Mouse (Mus musculus): ENCODE results near the gene Zfp706. TPM values are rescaled to one million over a fixed set of nuclear protein-coding genes. Genes with fewer than 3 reads are reported as not detected.

The Zfp706 gene
- polyA plus RNA-seq, 1 experiment from 2014 or later: 509 TPM

GRCm38 (mm10) chr15:36985567-36985925, 22.0 kb downstream of the Zfp706 start:
- Histone ChIP-seq H3K36me3 (no peaks in the 10 kb centered on the region), H3K27ac (peak overlapping the region; percentile 68; the same call in 1 of the 2 replicates), H3K4me1 (peaks cover 41% of the 10 kb centered on the region), H3K9me3 (replicated peaks) (no peaks in the 10 kb centered on the region), H3K4me3 (no peak overlapping the region), H3K27me3 (ENCODE audit: low read depth, poor library complexity, severe bottlenecking) (no peaks in the 10 kb centered on the region)
- DNase-seq (ENCODE audit: low spot score): no peak
- 42% methylated on average over 6 of the region's 6 CpGs for WGBS

DNA sequence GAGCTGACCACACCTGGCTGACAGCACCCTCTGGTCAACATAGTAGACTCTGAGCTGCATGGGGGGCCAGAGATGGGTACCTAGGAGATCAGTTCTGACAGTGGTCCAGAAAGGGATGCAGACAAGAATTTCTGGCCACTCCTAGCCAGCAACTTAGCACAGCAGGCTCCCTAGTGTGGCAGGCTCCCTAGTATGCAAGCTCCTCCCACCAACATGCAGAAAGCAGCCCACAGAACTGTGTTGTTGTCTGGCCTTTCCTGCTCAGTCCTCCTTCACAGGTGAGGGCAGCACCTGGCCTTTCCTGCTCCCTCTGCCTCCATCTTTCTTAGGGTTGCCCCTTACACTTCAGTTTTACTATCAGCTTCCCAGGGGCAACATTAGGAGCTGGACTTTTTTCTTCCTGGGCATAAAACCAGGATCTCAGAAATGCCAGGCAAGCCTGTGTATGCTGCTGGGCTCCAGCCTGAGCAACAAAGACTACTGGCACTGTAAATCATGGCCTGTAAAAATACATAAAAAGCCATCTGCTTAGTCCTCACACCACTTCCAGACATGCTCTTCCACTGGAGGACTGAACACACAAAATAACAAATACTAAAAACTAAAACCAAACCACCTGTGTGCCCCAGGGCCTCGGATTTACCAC, 22.5 kb downstream of the Zfp706 start:
- no peaks in the 10 kb centered on the region for H3K36me3 ChIP-seq
- H3K27me3 ChIP-seq (ENCODE audit: low read depth, poor library complexity, severe bottlenecking): no peaks in the 10 kb centered on the region
- H3K27ac ChIP-seq: peak overlapping the region; percentile 68
- no peak overlapping the region for H3K4me3 ChIP-seq
- 55% methylated on average over 1 of the region's 1 CpGs for WGBS
- DNase-seq (ENCODE audit: low spot score): no peak
- H3K4me1 ChIP-seq: peaks cover 46% of the 10 kb centered on the region
- no peaks in the 10 kb centered on the region for H3K9me3 ChIP-seq (replicated peaks)

- DNase-seq (ENCODE audit: low spot score): no peak
- Histone ChIP-seq H3K27me3 (ENCODE audit: low read depth, poor library complexity, severe bottlenecking) (no peaks in the 10 kb centered on the region), H3K27ac (0 out of 2 replicates have a peak overlapping the region, but pooled peaks have one; percentile 9), H3K4me3 (no peak overlapping the region), H3K36me3 (no peaks in the 10 kb centered on the region), H3K4me1 (peaks cover 56% of the 10 kb centered on the region), H3K9me3 (replicated peaks) (no peaks in the 10 kb centered on the region)
- 64% methylated on average over 3 of the region's 3 CpGs for WGBS
Observed at GRCm38 (mm10) chr15:36983455-36983854, 24.1 kb downstream of the Zfp706 start.

- Histone ChIP-seq H3K36me3 (no peaks in the 10 kb centered on the region), H3K9me3 (replicated peaks) (no peaks in the 10 kb centered on the region), H3K4me1 (peaks cover 38% of the 10 kb centered on the region), H3K27ac (peak overlapping the region; percentile 77), H3K4me3 (peak overlapping the region; percentile 46), H3K27me3 (ENCODE audit: low read depth, poor library complexity, severe bottlenecking) (no peaks in the 10 kb centered on the region)
- no peak for DNase-seq (ENCODE audit: low spot score)
- 46% methylated on average over 8 of the region's 8 CpGs for WGBS
Observed at GRCm38 (mm10) chr15:36980238-36980637, 27.3 kb downstream of the Zfp706 start.

DNA sequence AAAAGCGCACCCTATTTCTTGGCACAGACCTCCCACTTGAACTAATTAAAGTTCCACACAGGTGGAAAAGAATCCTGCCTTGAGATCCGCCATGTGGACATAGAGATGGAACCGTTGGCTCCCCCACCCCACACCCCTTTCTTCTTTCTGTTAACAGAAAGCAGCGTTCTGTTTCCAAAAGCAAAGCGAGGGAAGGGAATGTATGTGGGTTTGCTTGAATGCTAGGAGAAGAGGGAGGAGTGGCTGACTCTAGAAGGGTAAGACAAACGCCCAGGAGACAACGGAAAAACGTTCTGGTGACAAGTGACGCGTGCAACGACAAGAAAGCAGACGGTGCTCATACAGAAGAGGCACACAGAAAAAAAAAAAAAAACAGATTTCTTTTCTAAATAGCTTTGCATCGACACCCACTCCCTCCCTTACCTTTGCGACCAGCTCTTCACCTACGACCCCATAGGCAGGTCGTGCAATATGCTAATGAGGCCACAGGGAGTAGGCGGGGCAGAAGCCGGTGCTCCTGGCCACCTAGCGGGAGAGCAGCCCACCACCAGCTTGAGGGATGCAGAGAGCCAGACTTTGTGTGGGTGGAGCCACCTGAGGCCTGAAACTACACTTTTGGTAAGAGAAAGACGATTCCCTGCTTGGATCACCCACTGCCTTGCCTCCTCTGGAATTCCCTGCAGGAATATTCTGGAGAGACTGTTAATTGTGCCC, 27.9 kb downstream of the Zfp706 start:
- peak; percentile 82 for DNase-seq (ENCODE audit: low spot score)
- H3K4me3 ChIP-seq: peak overlapping the region; percentile 46
- WGBS: 8% methylated on average over 20 of the region's 20 CpGs
- no peaks in the 10 kb centered on the region for H3K36me3 ChIP-seq
- no peaks in the 10 kb centered on the region for H3K9me3 ChIP-seq (replicated peaks)
- peak overlapping the region; percentile 77 for H3K27ac ChIP-seq
- H3K4me1 ChIP-seq: peaks cover 32% of the 10 kb centered on the region
- no peaks in the 10 kb centered on the region for H3K27me3 ChIP-seq (ENCODE audit: low read depth, poor library complexity, severe bottlenecking)

DNA sequence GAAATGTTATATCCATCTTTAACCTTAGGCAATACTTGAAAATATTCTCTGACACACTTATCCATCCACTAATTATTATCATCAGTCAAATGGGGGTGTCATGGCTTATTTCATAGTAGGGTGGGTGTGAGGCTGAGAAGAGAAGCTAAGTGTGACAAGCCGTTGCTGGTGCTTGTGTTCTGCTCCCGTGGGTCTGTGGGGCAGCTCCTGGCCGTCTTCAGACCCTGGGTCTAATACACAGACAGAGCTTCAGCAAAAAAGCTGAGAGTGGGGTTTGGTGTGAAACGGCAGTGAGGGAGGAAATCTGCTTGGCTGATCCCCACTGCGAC, 28.4 kb downstream of the Zfp706 start:
- no peak for DNase-seq (ENCODE audit: low spot score)
- Histone ChIP-seq H3K27ac (no peak overlapping the region), H3K4me1 (peaks cover 29% of the 10 kb centered on the region), H3K9me3 (replicated peaks) (no peaks in the 10 kb centered on the region), H3K36me3 (no peaks in the 10 kb centered on the region), H3K27me3 (ENCODE audit: low read depth, poor library complexity, severe bottlenecking) (no peaks in the 10 kb centered on the region), H3K4me3 (peak overlapping the region; percentile 46; the same call in 1 of the 2 replicates)
- WGBS: 49% methylated on average over 5 of the region's 5 CpGs

GRCm38 (mm10) chr15:36977823-36978222, 29.8 kb downstream of the Zfp706 start:
- Histone ChIP-seq H3K9me3 (replicated peaks) (no peaks in the 10 kb centered on the region), H3K4me3 (no peak overlapping the region), H3K27me3 (ENCODE audit: low read depth, poor library complexity, severe bottlenecking) (no peaks in the 10 kb centered on the region), H3K36me3 (no peaks in the 10 kb centered on the region), H3K4me1 (peaks cover 23% of the 10 kb centered on the region), H3K27ac (no peak overlapping the region)
- WGBS: 84% methylated on average over 8 of the region's 8 CpGs
- no peak for DNase-seq (ENCODE audit: low spot score)

DNA sequence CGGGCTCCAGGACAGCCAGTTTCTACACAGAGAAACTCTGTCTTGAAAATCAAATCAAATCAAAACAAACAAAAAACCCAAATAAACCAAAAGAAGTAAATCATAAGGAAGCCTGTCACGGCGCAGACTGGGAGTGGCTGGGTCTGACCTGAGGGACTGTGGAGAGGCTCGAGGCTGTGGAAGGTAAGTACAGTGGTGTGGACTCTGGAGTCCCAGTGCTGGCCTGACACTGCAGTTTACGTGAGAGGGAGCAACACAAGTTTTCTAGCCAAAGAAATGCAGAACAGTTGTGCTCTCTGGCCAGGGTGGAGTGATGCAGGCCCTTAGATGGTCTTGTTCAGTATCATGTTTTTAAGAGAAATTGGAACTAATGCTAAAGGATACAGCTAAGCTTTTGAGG, 31.9 kb downstream of the Zfp706 start:
- H3K27ac ChIP-seq: no peak overlapping the region
- H3K4me1 ChIP-seq: peaks cover 17% of the 10 kb centered on the region
- H3K27me3 ChIP-seq (ENCODE audit: low read depth, poor library complexity, severe bottlenecking): no peaks in the 10 kb centered on the region
- H3K36me3 ChIP-seq: no peaks in the 10 kb centered on the region
- no peak overlapping the region for H3K4me3 ChIP-seq
- no peaks in the 10 kb centered on the region for H3K9me3 ChIP-seq (replicated peaks)
- 89% methylated on average over 5 of the region's 5 CpGs for WGBS
- DNase-seq (ENCODE audit: low spot score): no peak

DNA sequence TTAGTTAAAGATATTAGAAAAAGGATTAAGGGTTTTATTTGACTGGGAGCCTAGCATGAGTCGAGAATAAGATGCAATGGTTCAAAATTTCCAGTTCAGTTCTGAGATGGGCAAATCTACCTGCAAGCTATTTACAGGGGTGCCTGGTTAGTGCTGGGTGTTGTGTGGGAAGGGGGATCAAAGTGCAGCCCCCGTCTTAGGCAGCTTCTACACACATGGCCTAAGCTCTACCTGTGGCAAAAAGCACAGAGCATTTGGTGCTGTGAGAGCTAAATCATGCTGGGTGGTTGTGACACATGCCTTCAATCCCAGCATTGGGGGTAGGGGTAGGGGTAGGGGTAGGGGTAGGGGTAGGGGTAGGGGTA, 32.3 kb downstream of the Zfp706 start:
- no peaks in the 10 kb centered on the region for H3K9me3 ChIP-seq (replicated peaks)
- H3K27ac ChIP-seq: no peak overlapping the region
- no peak for DNase-seq (ENCODE audit: low spot score)
- no peak overlapping the region for H3K4me3 ChIP-seq
- no peaks in the 10 kb centered on the region for H3K36me3 ChIP-seq
- no peaks in the 10 kb centered on the region for H3K27me3 ChIP-seq (ENCODE audit: low read depth, poor library complexity, severe bottlenecking)
- WGBS: 82% methylated on average over 2 of the region's 2 CpGs
- peaks cover 12% of the 10 kb centered on the region for H3K4me1 ChIP-seq

DNA sequence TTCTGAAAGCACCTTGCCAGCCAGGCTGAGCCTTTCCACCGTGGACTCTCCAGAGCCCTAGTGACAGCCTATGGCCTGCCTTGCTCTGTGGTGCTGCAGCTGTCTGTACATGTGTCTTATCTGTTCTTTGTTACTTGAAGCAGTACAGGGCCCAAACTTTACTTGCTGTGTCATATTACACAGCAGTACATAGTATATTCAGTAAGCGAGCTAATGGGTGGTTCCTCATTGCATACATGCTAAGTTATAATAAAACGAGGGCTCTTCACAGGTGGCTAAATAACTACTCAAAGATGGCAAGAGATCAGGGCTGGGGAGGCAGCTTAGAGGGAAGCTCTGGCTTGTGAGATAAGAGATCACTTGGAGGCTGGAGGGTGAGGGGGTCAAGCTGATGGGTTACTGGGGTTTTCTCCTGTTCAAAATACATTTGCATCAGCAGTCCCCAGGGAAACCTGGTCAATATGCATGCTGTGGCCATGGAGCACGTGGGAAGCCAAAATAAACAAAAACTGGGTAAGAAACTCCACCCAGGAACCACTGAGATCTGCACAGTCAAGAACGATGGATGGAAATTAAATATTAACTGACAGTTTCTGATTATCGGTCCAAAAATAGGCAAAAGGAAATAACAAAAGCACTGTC, 32.8 kb downstream of the Zfp706 start:
- 80% methylated on average over 6 of the region's 6 CpGs for WGBS
- Histone ChIP-seq H3K9me3 (replicated peaks) (no peaks in the 10 kb centered on the region), H3K27ac (no peak overlapping the region)

GRCm38 (mm10) chr15:36973714-36974113, 33.9 kb downstream of the Zfp706 start:
- Histone ChIP-seq H3K9me3 (replicated peaks) (no peaks in the 10 kb centered on the region), H3K27ac (no peak overlapping the region), H3K4me1 (no peaks in the 10 kb centered on the region), H3K4me3 (no peak overlapping the region), H3K27me3 (ENCODE audit: low read depth, poor library complexity, severe bottlenecking) (no peaks in the 10 kb centered on the region), H3K36me3 (no peaks in the 10 kb centered on the region)
- WGBS: 84% methylated on average over 7 of the region's 7 CpGs
- DNase-seq (ENCODE audit: low spot score): no peak

More for the DNA sequence above, 32.8 kb downstream of the Zfp706 start:
- DNase-seq (ENCODE audit: low spot score): no peak
- Histone ChIP-seq H3K27me3 (ENCODE audit: low read depth, poor library complexity, severe bottlenecking) (no peaks in the 10 kb centered on the region), H3K4me3 (no peak overlapping the region), H3K4me1 (peaks cover 7% of the 10 kb centered on the region), H3K36me3 (no peaks in the 10 kb centered on the region)

DNA sequence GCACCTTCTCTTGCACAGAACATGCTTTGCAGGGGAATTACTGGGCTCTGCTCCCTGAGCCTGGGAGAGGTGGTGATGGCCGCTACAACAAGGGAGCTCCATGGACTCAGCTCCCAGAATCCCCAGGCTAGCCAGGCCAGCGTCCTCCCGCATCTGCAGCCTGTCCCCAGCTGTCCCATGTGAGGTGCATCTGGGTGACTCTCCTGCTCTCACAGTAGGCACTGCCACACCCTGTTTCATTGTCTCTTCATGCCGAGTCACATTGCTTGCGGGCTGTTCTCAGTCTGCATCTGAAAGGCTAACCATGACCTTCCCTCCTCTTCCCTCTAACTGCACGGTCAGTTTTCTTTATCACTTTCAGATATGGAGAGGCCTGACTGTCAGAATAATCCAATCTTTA, 34.3 kb downstream of the Zfp706 start:
- WGBS: 89% methylated on average over 6 of the region's 6 CpGs
- H3K9me3 ChIP-seq (replicated peaks): no peaks in the 10 kb centered on the region
- H3K27ac ChIP-seq: no peak overlapping the region
- H3K27me3 ChIP-seq (ENCODE audit: low read depth, poor library complexity, severe bottlenecking): 0 out of 2 replicates have a peak, but pooled peaks cover 2% of the 10 kb centered on the region
- DNase-seq (ENCODE audit: low spot score): no peak
- no peaks in the 10 kb centered on the region for H3K4me1 ChIP-seq
- H3K4me3 ChIP-seq: no peak overlapping the region
- no peaks in the 10 kb centered on the region for H3K36me3 ChIP-seq

DNA sequence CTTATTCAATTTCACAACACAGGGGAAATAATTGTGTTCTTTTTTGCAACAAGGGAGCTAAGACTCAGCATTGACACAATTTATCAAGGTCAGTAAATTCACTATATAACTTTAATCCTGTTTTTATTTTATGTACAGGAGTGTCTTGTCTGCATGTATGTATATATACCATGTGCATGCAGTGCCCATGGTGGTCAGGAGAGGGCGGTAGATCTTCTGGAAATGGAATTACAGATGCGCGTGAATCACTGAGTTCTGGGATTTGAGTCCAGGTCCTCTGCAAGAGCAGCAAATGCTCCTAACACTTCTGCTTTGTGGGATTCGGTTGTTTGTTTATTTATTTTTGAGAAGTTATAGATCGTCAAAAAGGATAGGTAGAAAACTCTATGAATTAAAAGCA, 37.8 kb downstream of the Zfp706 start:
- Histone ChIP-seq H3K27me3 (ENCODE audit: low read depth, poor library complexity, severe bottlenecking) (peaks cover 17% of the 10 kb centered on the region; the same call in 1 of the 2 replicates), H3K4me1 (peaks cover 16% of the 10 kb centered on the region), H3K27ac (no peak overlapping the region), H3K9me3 (replicated peaks) (no peaks in the 10 kb centered on the region), H3K36me3 (no peaks in the 10 kb centered on the region), H3K4me3 (no peak overlapping the region)
- 83% methylated on average over 5 of the region's 5 CpGs for WGBS
- no peak for DNase-seq (ENCODE audit: low spot score)
